Mouse (Mus musculus): ENCODE results near the gene Jade2.

The Jade2 gene

DNA sequence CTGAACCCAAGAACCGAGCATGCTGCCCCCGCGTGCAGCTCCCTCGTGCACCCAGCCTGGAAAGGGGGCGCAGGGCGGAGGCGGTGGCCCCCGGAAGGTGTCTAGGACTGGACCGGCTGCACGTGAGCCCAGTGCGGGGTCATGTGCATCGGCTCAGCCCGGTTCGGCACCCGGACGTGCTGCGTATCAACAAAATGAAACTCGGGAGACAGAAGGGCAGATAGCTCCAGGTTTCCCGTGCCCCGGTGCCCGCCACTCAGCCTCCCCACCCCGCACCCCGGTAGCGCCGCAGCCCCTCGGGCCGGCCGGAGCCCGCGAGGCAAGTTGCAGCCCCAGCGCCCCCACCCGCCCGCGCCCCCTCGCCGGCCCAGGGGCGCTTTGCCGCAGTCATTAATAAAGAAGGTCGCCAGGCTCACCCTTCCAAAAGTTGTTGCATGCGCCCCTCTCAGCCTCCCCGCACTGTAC lies 805 bp downstream of the Jade2 start:
- DNase-seq (ENCODE audit: low spot score), result peak; percentile 19

DNA sequence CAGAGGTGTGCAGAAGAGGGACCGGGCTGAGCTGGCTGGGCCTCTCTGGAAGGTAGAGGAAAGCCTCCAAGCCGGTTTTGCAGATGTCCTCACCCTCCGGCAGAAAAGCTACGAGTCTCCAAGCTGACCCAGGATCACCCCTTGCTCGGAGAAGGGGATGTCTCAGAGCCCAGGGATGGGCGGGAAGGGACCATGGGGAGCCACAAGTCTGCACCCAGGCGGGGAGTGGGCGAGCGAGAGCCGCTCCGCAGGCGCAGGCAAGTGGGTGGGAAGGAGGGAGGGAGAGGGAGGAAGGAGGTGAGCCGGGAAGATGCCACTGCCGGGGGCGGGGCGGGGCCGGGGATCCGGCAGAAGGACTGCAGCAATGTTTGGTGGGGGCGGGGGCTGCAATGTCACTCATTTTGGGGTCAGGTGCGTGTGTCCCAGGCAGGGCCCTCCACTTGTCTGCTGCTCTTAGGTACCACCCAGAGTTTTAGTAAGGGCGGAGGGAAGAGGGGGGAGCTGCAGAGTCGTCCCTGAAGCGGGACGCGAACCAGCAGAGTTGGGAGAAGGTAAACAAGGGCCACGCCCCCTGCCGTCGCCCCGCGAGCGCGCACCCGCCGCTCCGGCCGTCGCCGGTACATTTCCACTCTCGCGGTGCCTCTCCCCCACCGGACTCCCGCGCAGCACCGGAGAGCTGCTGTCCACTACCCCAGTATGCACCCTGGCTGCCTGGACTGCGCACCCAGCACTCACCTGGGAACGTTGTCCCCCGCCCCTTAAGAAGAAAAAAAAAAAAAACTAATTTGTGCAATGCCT lies 1.4 kb downstream of the Jade2 start:
- DNase-seq (ENCODE audit: low spot score), result peak; percentile 62

DNA sequence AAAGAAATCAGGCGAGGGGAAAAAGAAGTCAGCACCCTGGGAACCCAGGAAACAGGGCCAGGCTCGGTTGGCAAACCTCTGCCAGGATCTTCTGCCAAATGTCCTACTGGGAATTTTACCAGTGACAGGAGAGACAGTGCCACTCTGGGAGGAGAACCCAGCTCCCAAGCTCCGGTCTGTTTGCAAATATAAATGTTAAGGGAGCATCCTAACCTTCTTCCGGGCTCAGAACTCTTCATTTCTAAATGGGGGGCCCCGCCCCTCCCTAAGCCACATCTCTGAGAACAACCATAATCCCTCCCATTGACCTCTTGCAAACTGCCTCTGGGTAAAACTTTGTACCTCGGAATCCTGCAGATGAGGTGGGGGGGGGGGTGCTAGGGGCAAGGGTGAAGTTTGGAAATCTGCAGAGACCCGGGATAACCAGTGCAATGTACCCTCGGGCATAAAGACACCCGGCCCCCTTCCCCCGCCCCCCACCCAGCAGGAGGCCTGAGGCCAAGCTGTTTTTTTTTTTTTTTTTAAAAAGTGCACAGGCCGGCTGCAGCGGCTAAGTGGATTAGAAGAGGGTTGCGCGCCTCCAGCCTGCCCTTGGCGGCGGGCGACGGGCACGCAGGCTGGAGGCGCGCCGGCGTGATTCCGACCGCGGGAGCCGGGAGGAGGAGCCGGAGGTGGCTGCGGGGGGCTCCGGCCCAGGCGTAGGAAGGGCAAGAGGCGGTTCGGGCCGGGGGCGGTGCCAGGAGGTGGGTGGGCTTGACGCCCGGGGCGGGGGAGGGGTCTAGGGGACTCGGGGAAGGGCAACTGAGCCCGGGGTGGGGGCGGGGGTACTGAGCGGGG lies 2.3 kb downstream of the Jade2 start:
- DNase-seq (ENCODE audit: low spot score), result peak; percentile 83

DNA sequence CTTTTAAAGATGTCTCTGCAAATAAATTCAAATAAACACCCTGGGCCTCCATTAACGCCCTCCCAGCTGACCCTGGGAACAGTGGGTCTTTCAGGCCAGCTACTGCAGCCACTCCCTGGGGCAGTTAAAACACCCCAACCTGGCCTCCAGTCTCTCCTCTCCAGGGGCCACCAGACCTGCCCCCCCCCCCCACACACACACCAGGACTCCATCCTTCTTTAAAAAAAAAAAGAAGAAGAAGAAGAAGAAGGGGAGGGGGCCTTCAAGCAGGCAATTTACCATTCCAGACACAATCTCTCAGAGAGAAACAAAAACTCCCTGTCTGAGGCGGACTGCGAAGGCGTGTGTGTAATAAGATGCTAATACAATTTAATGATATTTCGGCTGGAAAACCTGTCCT lies 4.9 kb downstream of the Jade2 start:
- DNase-seq (ENCODE audit: low spot score), result no peak

- peak; percentile 10 for DNase-seq (ENCODE audit: low spot score)
Observed at GRCm38 (mm10) chr11:51852091-51852521, 5.3 kb downstream of the Jade2 start.

GRCm38 (mm10) chr11:51850741-51851330 lies 6.6 kb downstream of the Jade2 start:
- DNase-seq (ENCODE audit: low spot score), result no peak

- no peak for DNase-seq (ENCODE audit: low spot score)
Observed at GRCm38 (mm10) chr11:51848324-51848723, 9.1 kb downstream of the Jade2 start.

GRCm38 (mm10) chr11:51847902-51848301 lies 9.6 kb downstream of the Jade2 start:
- no peak for DNase-seq (ENCODE audit: low spot score)

GRCm38 (mm10) chr11:51845981-51846883 lies 11.2 kb downstream of the Jade2 start:
- DNase-seq (ENCODE audit: low spot score), result no peak

- no peak for DNase-seq (ENCODE audit: low spot score)
Observed at GRCm38 (mm10) chr11:51844529-51845098, 12.8 kb downstream of the Jade2 start.

GRCm38 (mm10) chr11:51843898-51844297 lies 13.6 kb downstream of the Jade2 start:
- DNase-seq (ENCODE audit: low spot score), result peak; percentile 60

- DNase-seq (ENCODE audit: low spot score), result no peak
Observed at GRCm38 (mm10) chr11:51843168-51843567, 14.3 kb downstream of the Jade2 start.

DNA sequence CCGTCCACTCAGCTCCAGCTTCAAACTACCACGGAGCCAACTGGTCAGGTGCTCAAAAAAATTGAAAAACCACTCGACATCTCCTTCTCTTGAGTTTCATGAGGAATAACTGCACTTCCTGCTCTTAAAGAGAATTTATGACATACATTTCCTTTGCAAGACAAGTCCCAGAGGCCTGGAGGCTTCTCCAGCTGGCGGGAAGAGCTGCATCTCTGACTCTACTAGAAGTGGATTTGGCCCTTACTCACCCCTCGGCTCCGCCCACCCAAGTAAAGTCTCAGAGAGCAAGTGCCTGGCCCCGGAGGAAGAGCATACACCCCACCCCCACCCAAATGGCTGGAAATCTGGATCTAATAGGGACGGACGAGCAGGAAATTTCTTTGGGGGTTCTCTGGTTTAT lies 16.3 kb downstream of the Jade2 start:
- DNase-seq (ENCODE audit: low spot score), result no peak

GRCm38 (mm10) chr11:51840657-51841056 lies 16.8 kb downstream of the Jade2 start:
- DNase-seq (ENCODE audit: low spot score), result no peak

DNA sequence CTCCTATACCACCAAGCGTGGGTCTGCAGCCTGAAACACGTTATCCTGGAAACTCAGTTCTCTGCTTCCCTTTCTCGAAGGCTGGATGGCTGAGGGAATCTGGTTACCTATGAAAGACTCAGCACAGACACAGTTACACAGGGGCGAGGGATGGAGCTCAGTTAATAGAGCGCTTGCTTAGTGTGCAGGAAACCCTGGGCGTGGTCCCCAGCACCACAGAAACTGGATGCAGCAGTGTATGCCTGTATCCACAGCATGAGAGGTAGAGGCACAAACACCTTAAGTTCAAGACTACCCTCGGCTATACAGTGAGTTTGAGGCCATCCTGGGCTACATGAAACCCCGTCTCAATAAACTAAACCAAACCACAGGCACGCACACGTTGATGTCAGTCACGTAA lies 17.5 kb downstream of the Jade2 start:
- DNase-seq (ENCODE audit: low spot score), result no peak

DNA sequence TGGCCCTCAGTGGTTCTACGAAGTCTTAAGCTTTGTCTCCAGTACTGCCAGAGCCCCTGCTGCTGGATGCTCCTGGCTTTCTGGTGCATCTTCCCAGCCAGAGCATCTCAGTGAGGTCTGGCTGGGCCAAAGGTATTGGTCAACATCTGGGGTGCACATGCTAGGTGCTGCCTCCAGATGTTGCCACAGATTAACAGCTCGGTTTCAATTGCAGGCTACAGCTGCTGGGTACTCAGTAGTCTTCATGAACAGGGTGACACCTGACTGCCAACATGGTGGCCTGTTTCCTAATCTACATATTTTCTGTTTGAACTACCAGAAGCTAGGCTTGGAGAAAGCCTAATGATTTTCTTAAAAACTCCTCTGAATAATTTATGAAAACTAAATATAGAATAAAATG lies 18.3 kb downstream of the Jade2 start:
- DNase-seq (ENCODE audit: low spot score), result no peak

GRCm38 (mm10) chr11:51837164-51838153 lies 20.0 kb downstream of the Jade2 start:
- DNase-seq (ENCODE audit: low spot score), result no peak

- no peak for DNase-seq (ENCODE audit: low spot score)
Observed at GRCm38 (mm10) chr11:51836506-51836905, 20.9 kb downstream of the Jade2 start.

DNA sequence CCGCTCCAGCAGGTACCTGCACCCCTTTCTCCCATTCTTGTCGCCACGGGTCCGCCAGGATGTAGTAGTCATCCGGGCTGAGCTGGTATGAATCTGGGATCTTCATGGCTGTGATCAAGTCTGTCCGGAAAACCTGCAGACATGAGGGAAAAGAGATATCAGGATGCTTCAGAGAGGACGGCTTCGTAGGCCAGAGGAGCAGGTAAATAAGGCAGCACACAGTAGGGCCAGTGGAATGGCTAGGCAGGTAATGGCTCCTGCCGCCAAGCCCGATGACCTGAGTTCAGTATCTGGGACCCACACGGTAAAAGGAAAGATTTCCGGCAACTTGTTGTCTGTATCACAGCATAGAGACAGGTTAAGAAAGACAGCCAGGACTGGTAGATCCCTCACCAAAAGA lies 21.9 kb downstream of the Jade2 start:
- DNase-seq (ENCODE audit: low spot score), result no peak

DNA sequence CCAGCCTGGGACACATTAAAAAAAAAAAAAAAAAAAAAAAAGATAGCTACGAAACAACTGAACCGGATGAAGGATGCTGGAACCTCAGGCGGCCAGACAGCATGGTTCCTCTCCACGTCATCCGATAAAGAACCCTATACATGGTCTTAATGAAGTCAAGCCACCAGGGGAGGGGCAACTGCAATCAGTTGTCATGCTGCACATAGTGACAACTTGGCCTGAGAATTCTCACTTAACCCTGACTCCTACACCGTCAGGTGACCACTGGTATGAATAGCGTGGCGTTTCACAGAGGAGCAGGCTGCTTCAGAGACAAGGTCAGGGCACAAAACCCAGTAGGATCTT lies 23.4 kb downstream of the Jade2 start:
- DNase-seq (ENCODE audit: low spot score), result no peak
